Mouse (Mus musculus) spleen, postnatal 0 days (tissue): ENCODE data around the gene Tbc1d2. TPM values are rescaled to one million over a fixed set of nuclear protein-coding genes. Genes with fewer than 3 reads are reported as not detected.

Source experiments
- polyA plus RNA-seq: library from polyadenylated mRNA; unstranded; fragments of >200 nt; fragmentation: Nextera tagmentation; extraction: Ambion mirVana; gene quantifications from 2 replicates; pipeline ENCODE4 v1.2.1, GENCODE M21; 2015

Gene Tbc1d2
- polyA plus RNA-seq, result 1.7 and 2.4 TPM in 2 replicates

GRCm38 (mm10) chr4:46650086-46650753 is at the start of gene Tbc1d2:
Gene Tbc1d2, minus strand, starts transcription at chr4:46650209.

GRCm38 (mm10) chr4:46601844-46602423 is 48.1 kb downstream of the Tbc1d2 start, which contains the start of gene Coro2a:
Gene Coro2a, minus strand, starts transcription at chr4:46602202.

Other genes with a start within 250 kb of the Tbc1d2 start
- 261 and 331 TPM in 2 replicates for gene Hemgn, start 236.7 kb downstream of the Tbc1d2 start, polyA plus RNA-seq
- gene Anp32b, start 199.3 kb downstream of the Tbc1d2 start, polyA plus RNA-seq, result 436 and 521 TPM in 2 replicates
- 57.3 and 58.5 TPM in 2 replicates for gene Nans, start 161.0 kb downstream of the Tbc1d2 start, polyA plus RNA-seq
- gene Trim14, start 114.1 kb downstream of the Tbc1d2 start, polyA plus RNA-seq, result 6.5 and 10.8 TPM in 2 replicates
- 4.5 and 6.2 TPM in 2 replicates for gene Coro2a, start 48.0 kb downstream of the Tbc1d2 start, polyA plus RNA-seq